Mouse (Mus musculus): ENCODE results near the gene Prrt2. TPM values are rescaled to one million over a fixed set of nuclear protein-coding genes. Genes with fewer than 3 reads are reported as not detected.

Prrt2 gene
- polyA plus RNA-seq (2016; fragmentation: Nextera tagmentation; extraction: Ambion mirVana), result 2.7 and 3.4 TPM in 2 replicates

- Histone ChIP-seq H3K27me3 (replicated peaks; ENCODE audit: low read depth, poor library complexity, severe bottlenecking) (no peaks in the 10 kb centered on the region), H3K9me3 (no peaks in the 10 kb centered on the region), H3K4me3 (peak within 1 kb of the TSS; percentile 86), H3K4me1 (peaks cover 92% of the 10 kb centered on the region), H3K36me3 (replicated peaks) (peaks cover 47% of the 10 kb centered on the region), H3K27ac (replicated peaks) (peak within 1 kb of the TSS; percentile 86)
- DNase-seq (ENCODE audit: low spot score), result peak; percentile 78
- WGBS, result 2% methylated on average over 37 of the region's 37 CpGs
Observed at GRCm38 (mm10) chr7:127020901-127021562, at the start of gene Prrt2, which contains the start of gene Gm42742. TSS of gene Prrt2 (minus strand) at chr7:127021211. TSS of gene Gm42742 (minus strand) at chr7:127021097.

GRCm38 (mm10) chr7:127066317-127066716 lies 45.3 kb upstream of the Prrt2 start:
- Histone ChIP-seq H3K27me3 (replicated peaks; ENCODE audit: low read depth, poor library complexity, severe bottlenecking) (no peaks in the 10 kb centered on the region), H3K27ac (replicated peaks) (no peak overlapping the region), H3K4me1 (no peaks in the 10 kb centered on the region), H3K36me3 (replicated peaks) (no peaks in the 10 kb centered on the region), H3K4me3 (no peak overlapping the region), H3K9me3 (no peaks in the 10 kb centered on the region)
- no peak for DNase-seq (ENCODE audit: low spot score)
- 89% methylated on average over 4 of the region's 4 CpGs for WGBS

GRCm38 (mm10) chr7:127065538-127065937 lies 44.5 kb upstream of the Prrt2 start:
- Histone ChIP-seq H3K4me1 (no peaks in the 10 kb centered on the region), H3K4me3 (no peak overlapping the region), H3K27ac (replicated peaks) (no peak overlapping the region), H3K9me3 (no peaks in the 10 kb centered on the region), H3K36me3 (replicated peaks) (no peaks in the 10 kb centered on the region), H3K27me3 (replicated peaks; ENCODE audit: low read depth, poor library complexity, severe bottlenecking) (no peaks in the 10 kb centered on the region)
- no peak for DNase-seq (ENCODE audit: low spot score)
- 85% methylated on average over 6 of the region's 6 CpGs for WGBS

GRCm38 (mm10) chr7:127055026-127055585 lies 34.1 kb upstream of the Prrt2 start:
- Histone ChIP-seq H3K27ac (replicated peaks) (no peak overlapping the region), H3K4me1 (no peaks in the 10 kb centered on the region), H3K9me3 (no peaks in the 10 kb centered on the region), H3K27me3 (replicated peaks; ENCODE audit: low read depth, poor library complexity, severe bottlenecking) (no peaks in the 10 kb centered on the region), H3K36me3 (replicated peaks) (no peaks in the 10 kb centered on the region), H3K4me3 (no peak overlapping the region)
- no peak for DNase-seq (ENCODE audit: low spot score)
- WGBS, result 70% methylated on average over 5 of the region's 5 CpGs

GRCm38 (mm10) chr7:127041851-127042672 lies 21.1 kb upstream of the Prrt2 start, which contains the start of gene Kif22:
TSS of gene Kif22 (minus strand) at chr7:127042471.
- peak within 1 kb of the TSS; percentile 94 for H3K27ac ChIP-seq (replicated peaks)
- no peaks in the 10 kb centered on the region for H3K9me3 ChIP-seq
- H3K27me3 ChIP-seq (replicated peaks; ENCODE audit: low read depth, poor library complexity, severe bottlenecking), result no peaks in the 10 kb centered on the region
- H3K4me1 ChIP-seq, result peaks cover 25% of the 10 kb centered on the region
- H3K4me3 ChIP-seq, result peak within 1 kb of the TSS; percentile 97
- peaks cover 38% of the 10 kb centered on the region for H3K36me3 ChIP-seq (replicated peaks)
- under 1% methylated on average over 53 of the region's 53 CpGs for WGBS
- peak; percentile 91 for DNase-seq (ENCODE audit: low spot score)

- 86% methylated on average over 1 of the region's 1 CpGs for WGBS
- Histone ChIP-seq H3K36me3 (replicated peaks) (peaks cover 86% of the 10 kb centered on the region), H3K27ac (replicated peaks) (no peak overlapping the region), H3K27me3 (replicated peaks; ENCODE audit: low read depth, poor library complexity, severe bottlenecking) (no peaks in the 10 kb centered on the region), H3K9me3 (no peaks in the 10 kb centered on the region), H3K4me3 (no peak overlapping the region), H3K4me1 (peaks cover 12% of the 10 kb centered on the region)
- DNase-seq (ENCODE audit: low spot score), result no peak
Observed at GRCm38 (mm10) chr7:127031244-127031643, 10.2 kb upstream of the Prrt2 start.

GRCm38 (mm10) chr7:127030172-127030571 lies 9.2 kb upstream of the Prrt2 start:
- Histone ChIP-seq H3K36me3 (replicated peaks) (peaks cover 80% of the 10 kb centered on the region), H3K9me3 (no peaks in the 10 kb centered on the region), H3K4me3 (no peak overlapping the region), H3K27me3 (replicated peaks; ENCODE audit: low read depth, poor library complexity, severe bottlenecking) (no peaks in the 10 kb centered on the region), H3K4me1 (peaks cover 15% of the 10 kb centered on the region), H3K27ac (replicated peaks) (no peak overlapping the region)
- 95% methylated on average over 1 of the region's 1 CpGs for WGBS
- DNase-seq (ENCODE audit: low spot score), result no peak

GRCm38 (mm10) chr7:127027885-127028284 lies 6.9 kb upstream of the Prrt2 start:
- no peaks in the 10 kb centered on the region for H3K27me3 ChIP-seq (replicated peaks; ENCODE audit: low read depth, poor library complexity, severe bottlenecking)
- H3K9me3 ChIP-seq, result no peaks in the 10 kb centered on the region
- peaks cover 80% of the 10 kb centered on the region for H3K36me3 ChIP-seq (replicated peaks)
- WGBS, result 72% methylated on average over 8 of the region's 8 CpGs
- peak overlapping the region; percentile 100 for H3K27ac ChIP-seq (replicated peaks)
- DNase-seq (ENCODE audit: low spot score), result no peak
- peaks cover 38% of the 10 kb centered on the region for H3K4me1 ChIP-seq
- H3K4me3 ChIP-seq, result peak overlapping the region; percentile 86

GRCm38 (mm10) chr7:127026984-127027726 lies 6.1 kb upstream of the Prrt2 start, which contains the start of gene Maz:
TSS of gene Maz (minus strand) at chr7:127027037.
- H3K27ac ChIP-seq (replicated peaks), result peak within 1 kb of the TSS; percentile 100
- DNase-seq (ENCODE audit: low spot score), result peak; percentile 100
- under 1% methylated on average over 62 of the region's 63 CpGs for WGBS
- peaks cover 80% of the 10 kb centered on the region for H3K36me3 ChIP-seq (replicated peaks)
- peak within 1 kb of the TSS; percentile 86 for H3K4me3 ChIP-seq
- H3K9me3 ChIP-seq, result no peaks in the 10 kb centered on the region
- peaks cover 45% of the 10 kb centered on the region for H3K4me1 ChIP-seq
- no peaks in the 10 kb centered on the region for H3K27me3 ChIP-seq (replicated peaks; ENCODE audit: low read depth, poor library complexity, severe bottlenecking)

- 3% methylated on average over 26 of the region's 48 CpGs for WGBS
- Histone ChIP-seq H3K9me3 (no peaks in the 10 kb centered on the region), H3K4me1 (peaks cover 50% of the 10 kb centered on the region), H3K27ac (replicated peaks) (peak overlapping the region; percentile 100), H3K27me3 (replicated peaks; ENCODE audit: low read depth, poor library complexity, severe bottlenecking) (no peaks in the 10 kb centered on the region), H3K4me3 (peak overlapping the region; percentile 86), H3K36me3 (replicated peaks) (peaks cover 80% of the 10 kb centered on the region)
- DNase-seq (ENCODE audit: low spot score), result no peak
Observed at GRCm38 (mm10) chr7:127026616-127026983, 5.6 kb upstream of the Prrt2 start.

- H3K27ac ChIP-seq (replicated peaks), result peak overlapping the region; percentile 100
- no peaks in the 10 kb centered on the region for H3K9me3 ChIP-seq
- H3K27me3 ChIP-seq (replicated peaks; ENCODE audit: low read depth, poor library complexity, severe bottlenecking), result no peaks in the 10 kb centered on the region
- peak overlapping the region; percentile 86 for H3K4me3 ChIP-seq
- WGBS, result under 1% methylated on average over 46 of the region's 48 CpGs
- peaks cover 55% of the 10 kb centered on the region for H3K4me1 ChIP-seq
- DNase-seq (ENCODE audit: low spot score), result peak; percentile 86
- peaks cover 78% of the 10 kb centered on the region for H3K36me3 ChIP-seq (replicated peaks)
Observed at GRCm38 (mm10) chr7:127026161-127026600, 5.2 kb upstream of the Prrt2 start.
